Mouse (Mus musculus) E14TG2a.4 (cell line): ENCODE measurements at regions not wholly inside any gene's neighbourhood (a gene's known extent, or its start where the extent isn't known, plus 50 kb on each side); places are given as distances from the start of the nearest gene placed in this dataset.

Source experiments
- CTCF ChIP-seq: conservative IDR thresholded peaks from 2 replicates; pipeline ENCODE4 v1.5.1; 2014; ENCODE audit warnings: low read length
- NANOG ChIP-seq: IDR thresholded peaks from 2 replicates; pipeline ENCODE4 v1.6.1; 2014; ENCODE audit warnings: borderline replicate concordance, low read length, mixed read lengths
- POU5F1 ChIP-seq: IDR thresholded peaks from 2 replicates; pipeline ENCODE4 v1.6.1; 2014; ENCODE audit warnings: low read length, borderline replicate concordance

DNA sequence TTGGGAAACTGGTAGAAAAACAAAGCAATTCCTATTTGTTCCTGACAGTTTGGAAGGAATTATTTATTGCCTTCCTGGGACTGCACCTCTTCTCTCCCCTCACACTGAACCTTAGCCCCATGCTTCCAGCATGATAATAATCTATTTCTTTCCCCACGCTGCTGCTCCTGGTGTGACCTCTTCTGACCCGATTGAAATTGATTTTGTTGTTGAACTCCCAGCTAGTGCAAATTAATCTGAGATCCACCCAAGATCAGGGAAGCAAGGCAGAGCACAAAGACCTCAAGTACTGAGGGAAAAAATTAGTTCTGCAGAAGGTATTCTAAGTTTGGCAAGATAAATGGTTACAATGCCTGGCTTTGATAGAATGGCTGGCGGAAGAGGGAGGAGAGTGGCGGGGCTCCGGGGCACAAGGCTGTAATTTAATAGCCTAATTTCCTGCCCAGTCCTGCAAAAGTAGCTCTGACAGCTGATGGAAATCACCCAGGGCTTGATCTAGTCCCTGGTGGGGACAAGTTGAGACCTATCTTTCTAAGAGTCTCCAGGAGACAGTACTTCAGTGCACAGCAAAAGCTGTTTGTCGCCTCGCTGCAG lies 604.6 kb upstream of the Sox11 start:
- TF ChIP-seq CTCF, result no peak
- no peak for TF ChIP-seq POU5F1
- TF ChIP-seq NANOG, result no peak
